Mouse (Mus musculus): ENCODE results near the gene Gck. TPM values are rescaled to one million over a fixed set of nuclear protein-coding genes. Genes with fewer than 3 reads are reported as not detected.
A peak's percentile ranks its signal among the peaks of the same experiment; 100 is the strongest.

Gck gene
- total RNA-seq, 2 experiments from 2014 or later = 1.1 to 1.4 TPM

DNA sequence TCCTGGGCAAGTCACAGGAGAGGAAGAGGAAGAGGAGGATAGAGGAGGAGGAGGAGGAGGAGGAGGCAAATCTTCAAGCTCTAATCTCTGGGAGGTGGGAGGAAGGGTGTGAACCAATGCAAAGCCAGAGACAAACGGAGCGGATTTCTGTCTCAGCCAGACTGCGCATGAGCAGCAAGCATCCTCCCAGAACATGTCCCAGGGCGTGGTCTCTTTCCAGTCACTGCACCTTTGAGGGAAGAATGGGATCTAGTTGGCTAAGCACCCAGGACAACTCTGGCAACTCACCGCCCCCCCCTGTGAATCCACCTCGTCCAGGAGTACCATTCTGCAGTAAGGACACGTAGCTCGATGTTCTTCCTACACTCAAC is 33.7 kb downstream of the Gck start:
- intact Hi-C loops (cut with DNase I) = no loop called here
- DNase-seq (ENCODE audit: extremely low spot score in 1 of 2, low spot score in 2 of 2) = no peak

- intact Hi-C loops (cut with DNase I) = no loop called here
- DNase-seq (ENCODE audit: extremely low spot score in 1 of 2, low spot score in 2 of 2) = no peak
These were observed 34.3 kb downstream of the Gck start for GRCm38 (mm10) chr11:5915429-5916177.

DNA sequence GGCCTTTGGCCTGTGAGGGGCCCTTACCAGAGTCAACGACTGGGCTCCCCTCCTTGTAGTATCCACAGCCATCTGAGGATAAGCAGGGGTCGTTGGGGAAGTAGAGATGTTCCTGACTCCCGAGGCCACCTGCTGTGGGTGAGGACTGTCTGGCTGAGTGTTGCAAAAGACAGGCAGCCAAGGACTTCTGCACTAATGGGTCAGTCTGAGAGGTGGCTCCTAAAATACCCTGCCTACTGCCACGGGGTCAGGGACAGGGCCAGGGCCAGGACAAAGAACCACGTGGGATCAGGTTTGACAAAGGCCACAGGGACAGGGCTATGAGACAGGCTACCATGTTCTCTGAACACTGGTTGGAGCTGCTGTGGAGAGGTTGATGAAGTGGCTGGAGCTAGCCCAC is 34.9 kb downstream of the Gck start:
- DNase-seq (ENCODE audit: extremely low spot score in 1 of 2, low spot score in 2 of 2) = no peak

GRCm38 (mm10) chr11:5913936-5914335 is 35.9 kb downstream of the Gck start:
- intact Hi-C loops (cut with DNase I) = no loop called here
- DNase-seq (ENCODE audit: extremely low spot score in 1 of 2, low spot score in 2 of 2) = no peak

More for the DNA sequence above, 34.9 kb downstream of the Gck start:
- intact Hi-C loops (cut with DNase I) = no loop called here

- no peak for DNase-seq (ENCODE audit: extremely low spot score in 1 of 2, low spot score in 2 of 2)
- intact Hi-C loops (cut with DNase I) = no loop called here
These were observed 36.6 kb downstream of the Gck start for GRCm38 (mm10) chr11:5913256-5913655.

- DNase-seq (ENCODE audit: extremely low spot score in 1 of 2, low spot score in 2 of 2) = peak; percentile 52 to 68
- intact Hi-C loops (cut with DNase I) = no loop called here
These were observed 37.2 kb downstream of the Gck start for GRCm38 (mm10) chr11:5912635-5913034.

DNA sequence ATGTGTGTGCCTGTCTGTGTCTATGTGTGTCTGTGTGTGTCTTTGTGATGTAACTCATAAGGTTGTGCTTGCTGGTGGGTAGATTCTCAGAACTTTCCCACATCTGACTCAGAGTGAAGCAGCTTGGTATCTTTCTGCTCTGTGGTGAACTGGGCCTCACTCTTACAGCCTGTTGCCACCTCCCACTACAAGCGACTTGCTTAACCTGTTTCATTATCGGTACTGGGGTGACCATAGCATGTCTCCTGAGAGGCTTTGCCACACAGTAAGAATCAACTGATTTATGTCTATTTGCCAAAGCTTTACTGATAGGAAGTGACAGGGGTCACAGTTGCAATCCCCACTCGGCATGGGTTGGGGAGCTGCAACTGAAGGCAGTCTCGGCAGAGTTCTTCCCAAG is 41.2 kb downstream of the Gck start:
- intact Hi-C loops (cut with DNase I) = no loop called here
- no peak for DNase-seq (ENCODE audit: extremely low spot score in 1 of 2, low spot score in 2 of 2)

- DNase-seq (ENCODE audit: extremely low spot score in 1 of 2, low spot score in 2 of 2) = no peak
- intact Hi-C loops (cut with DNase I) = no loop called here
These were observed 42.8 kb downstream of the Gck start for GRCm38 (mm10) chr11:5907096-5907495.

GRCm38 (mm10) chr11:5905778-5906518 is 43.9 kb downstream of the Gck start:
- intact Hi-C loops (cut with DNase I) = no loop called here
- peak in 1 of 2 experiments; percentile 14 for DNase-seq (ENCODE audit: extremely low spot score in 1 of 2, low spot score in 2 of 2)

DNA sequence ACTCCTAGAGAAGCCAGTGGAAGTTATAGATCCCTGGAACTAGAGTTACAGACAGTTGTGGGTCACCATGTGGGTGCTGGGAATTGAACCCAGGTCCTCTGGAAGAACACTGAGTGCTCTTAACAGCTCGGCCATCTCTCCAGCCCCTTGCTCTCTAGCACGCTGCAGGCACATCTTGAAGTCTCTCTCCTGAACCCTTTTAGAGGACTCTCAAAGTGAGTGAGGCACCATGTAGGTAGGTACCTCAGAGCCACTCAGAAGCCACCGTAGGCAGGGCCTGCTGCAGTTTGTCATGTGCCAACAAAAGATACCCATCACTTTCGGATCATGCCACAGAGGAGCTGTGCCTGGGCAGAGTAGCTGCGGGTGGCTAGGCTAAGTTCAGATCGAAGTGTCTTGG is 45.0 kb downstream of the Gck start:
- no peak for DNase-seq (ENCODE audit: extremely low spot score in 1 of 2, low spot score in 2 of 2)
- intact Hi-C loops (cut with DNase I) = no loop called here

DNA sequence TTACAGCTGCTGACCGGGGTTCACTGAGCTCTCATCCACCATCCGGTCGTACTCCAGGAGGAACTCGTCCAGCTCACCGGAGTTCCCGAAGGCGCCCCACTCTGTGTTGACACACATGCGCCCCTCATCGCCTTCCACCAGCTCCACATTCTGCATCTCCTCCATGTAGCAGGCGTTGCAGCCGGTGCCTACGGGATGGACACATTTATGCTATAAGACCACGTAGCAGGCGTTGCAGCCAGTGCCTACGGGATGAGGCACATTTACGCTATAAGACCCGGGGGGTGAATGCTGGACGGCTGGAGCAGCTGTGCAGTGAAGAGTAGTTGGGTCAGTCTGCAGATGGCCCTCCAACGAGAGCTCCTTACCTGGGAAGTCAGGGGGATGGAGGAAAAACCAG is 45.5 kb downstream of the Gck start:
- no peak for DNase-seq (ENCODE audit: extremely low spot score in 1 of 2, low spot score in 2 of 2)
- intact Hi-C loops (cut with DNase I) = no loop called here

- intact Hi-C loops (cut with DNase I) = no loop called here
- no peak for DNase-seq (ENCODE audit: extremely low spot score in 1 of 2, low spot score in 2 of 2)
These were observed 46.0 kb downstream of the Gck start for GRCm38 (mm10) chr11:5903844-5904243.

GRCm38 (mm10) chr11:5902390-5902789 is 47.5 kb downstream of the Gck start:
- no peak for DNase-seq (ENCODE audit: extremely low spot score in 1 of 2, low spot score in 2 of 2)
- intact Hi-C loops (cut with DNase I) = no loop called here

DNA sequence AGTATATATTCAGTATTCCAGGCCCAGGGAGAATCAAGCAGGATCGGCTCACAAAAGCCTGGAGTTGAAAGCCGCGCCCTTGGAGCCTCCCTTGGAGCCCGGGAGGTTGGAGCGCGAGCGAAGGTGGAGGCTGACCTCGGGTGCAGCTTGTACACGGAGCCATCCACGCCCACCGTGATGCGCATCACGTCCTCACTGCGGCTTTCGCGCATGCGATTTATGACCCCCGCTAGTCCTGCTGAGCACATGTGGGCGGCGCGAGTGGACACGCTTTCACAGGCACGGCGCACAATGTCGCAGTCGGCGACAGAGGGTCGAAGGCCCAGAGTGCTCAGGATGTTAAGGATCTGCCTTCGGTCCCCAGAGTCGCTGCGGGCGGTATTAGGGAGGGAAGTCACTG is 47.9 kb downstream of the Gck start:
- intact Hi-C loops (cut with DNase I) = no loop called here
- DNase-seq (ENCODE audit: extremely low spot score in 1 of 2, low spot score in 2 of 2) = peak; percentile 45 to 84

GRCm38 (mm10) chr11:5901320-5901719 is 48.6 kb downstream of the Gck start:
- DNase-seq (ENCODE audit: extremely low spot score in 1 of 2, low spot score in 2 of 2) = no peak
- intact Hi-C loops (cut with DNase I) = no loop called here

GRCm38 (mm10) chr11:5899286-5899685 is 50.6 kb downstream of the Gck start:
- intact Hi-C loops (cut with DNase I) = no loop called here
- DNase-seq (ENCODE audit: extremely low spot score in 1 of 2, low spot score in 2 of 2) = no peak

GRCm38 (mm10) chr11:5898531-5898930 is 51.4 kb downstream of the Gck start, which contains the start of gene Myl7:
TSS of gene Myl7 (minus strand) at chr11:5898782.
- no peak for DNase-seq (ENCODE audit: extremely low spot score in 1 of 2, low spot score in 2 of 2)
- intact Hi-C loops (cut with DNase I) = no loop called here

- intact Hi-C loops (cut with DNase I) = no loop called here
- DNase-seq (ENCODE audit: extremely low spot score in 1 of 2, low spot score in 2 of 2) = no peak
These were observed 52.0 kb downstream of the Gck start for GRCm38 (mm10) chr11:5897839-5898238.

DNA sequence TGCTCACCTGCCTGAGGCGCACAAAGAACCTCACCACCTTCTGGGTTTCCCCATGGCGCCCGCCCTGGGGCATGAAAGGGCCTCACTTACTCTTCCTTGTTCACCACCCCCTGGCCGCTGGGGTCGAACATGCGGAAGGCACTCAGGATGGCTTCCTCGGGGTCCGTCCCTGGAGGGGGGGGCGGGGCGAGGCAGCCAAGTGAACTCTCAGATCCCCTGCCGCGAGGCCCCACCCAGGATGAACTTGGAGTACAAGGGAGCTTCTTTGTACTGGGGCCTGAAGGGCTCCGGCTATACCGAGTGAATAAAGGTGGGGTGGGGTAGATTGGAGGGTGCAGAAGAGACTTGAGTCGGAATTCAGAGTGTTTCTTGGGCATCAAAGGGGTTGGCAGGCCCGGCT is 52.7 kb downstream of the Gck start:
- DNase-seq (ENCODE audit: extremely low spot score in 1 of 2, low spot score in 2 of 2) = peak in 1 of 2 experiments; percentile 60
- intact Hi-C loops (cut with DNase I) = no loop called here

GRCm38 (mm10) chr11:5893807-5894206 is 56.1 kb downstream of the Gck start:
- DNase-seq (ENCODE audit: extremely low spot score in 1 of 2, low spot score in 2 of 2) = no peak
- intact Hi-C loops (cut with DNase I) = no loop called here

Data from left cerebral cortex, postnatal 10 days (tissue).